ENCODE assay signal across 8 mouse cellular contexts in genomic region chr16:21332862-21333222, GRCm38 (mm10).
DNase-seq lines count a peak whose midpoint lies in the region; ATAC-seq and TF ChIP-seq lines count a peak whose summit lies in the region.

No protein-coding gene starts in this region.

- H3K9me3 ChIP-seq in erythroblast, embryonic 14.5 days (ENCODE audit: control insufficient read depth, low read length), result no peaks in the 10 kb centered on the region
- H3K9me3 ChIP-seq in liver, embryonic 13.5 days (replicated peaks), result no peaks in the 10 kb centered on the region

- peak overlapping the region; percentile 85 for H3K4me2 ChIP-seq in liver, embryonic 13.5 days

- TF ChIP-seq CTCF in thymus, adult 2 months (IDR thresholded peaks at IDR 0.05; ENCODE audit: borderline replicate concordance, control insufficient read depth, extremely low read depth, insufficient read depth, low read length, poor library complexity), result no peak

- no peak; the same call in 1 of the 2 replicates for ATAC-seq in erythroblast, adult 5-6 weeks (replicated peaks; ENCODE audit: low FRiP score, poor library complexity, severe bottlenecking)
- ATAC-seq in liver, embryonic 13.5 days (ENCODE audit: low read depth), result peak; percentile 81
- ATAC-seq in granulocyte monocyte progenitor cell, adult 5-6 weeks (replicated peaks; ENCODE audit: poor library complexity, severe bottlenecking), result no peak
- no peak for ATAC-seq in megakaryocyte progenitor cell, adult 5-6 weeks (replicated peaks; ENCODE audit: poor library complexity)

- peak overlapping the region; percentile 85 for H3K9ac ChIP-seq in liver, embryonic 13.5 days

- no peaks in the 10 kb centered on the region for H3K27me3 ChIP-seq in erythroblast, embryonic 14.5 days (ENCODE audit: control insufficient read depth)
- H3K27me3 ChIP-seq in thymus, adult 2 months (ENCODE audit: control insufficient read depth, insufficient read depth, low read length), result no peaks in the 10 kb centered on the region
- H3K27me3 ChIP-seq in liver, embryonic 13.5 days, result no peaks in the 10 kb centered on the region

- WGBS in thymus, adult 2 months, result 1% methylated on average over 14 of the region's 14 CpGs
- under 1% methylated on average over 14 of the region's 14 CpGs for WGBS in liver, embryonic 13.5 days (ENCODE audit: insufficient replicate concordance)

- DNase-seq in thymus, adult 2 months, result no peak
- no peak for DNase-seq in thymus, postnatal 0 days (ENCODE audit: low spot score)
- no peak for DNase-seq in liver, embryonic 13.5 days
- DNase-seq in cerebellum, adult 18-20 months, result no peak

- peaks cover 7% of the 10 kb centered on the region for H3K36me3 ChIP-seq in erythroblast, embryonic 14.5 days (ENCODE audit: control insufficient read depth)
- H3K36me3 ChIP-seq in thymus, adult 2 months (ENCODE audit: control insufficient read depth, insufficient read depth, low read length), result no peaks in the 10 kb centered on the region
- H3K36me3 ChIP-seq in liver, embryonic 13.5 days, result 0 out of 2 replicates have a peak, but pooled peaks cover 4% of the 10 kb centered on the region

- peak overlapping the region; percentile 51 for H3K27ac ChIP-seq in thymus, adult 2 months (ENCODE audit: control insufficient read depth, insufficient read depth, low read length)
- H3K27ac ChIP-seq in liver, embryonic 13.5 days, result peak overlapping the region; percentile 90

- H3K4me1 ChIP-seq in erythroblast, embryonic 14.5 days (ENCODE audit: control insufficient read depth), result peaks cover 28% of the 10 kb centered on the region
- H3K4me1 ChIP-seq in thymus, adult 2 months (replicated peaks; ENCODE audit: control insufficient read depth, insufficient read depth, low read length), result peaks cover 7% of the 10 kb centered on the region
- H3K4me1 ChIP-seq in liver, embryonic 13.5 days (replicated peaks), result peaks cover 24% of the 10 kb centered on the region

- H3K4me3 ChIP-seq in erythroblast, embryonic 14.5 days (replicated peaks), result peak overlapping the region; percentile 64
- H3K4me3 ChIP-seq in thymus, adult 2 months (ENCODE audit: control insufficient read depth, insufficient read depth, low read length), result peak overlapping the region; percentile 90
- peak overlapping the region; percentile 68 for H3K4me3 ChIP-seq in liver, embryonic 13.5 days (replicated peaks)

- TF ChIP-seq POLR2A in thymus, adult 2 months (IDR thresholded peaks at IDR 0.05; ENCODE audit: control insufficient read depth, extremely low read depth, insufficient read depth, low read length, poor library complexity), result no peak
